Mouse (Mus musculus) gastrocnemius, postnatal 14 days (tissue): ENCODE measurements at regions not wholly inside any gene's neighbourhood (a gene's known extent, or its start where the extent isn't known, plus 50 kb on each side); places are given as distances from the start of the nearest gene placed in this dataset.
A peak's percentile ranks its signal among the peaks of the same experiment; 100 is the strongest.

Experiments
- DNase-seq: peaks from one replicate; pipeline ENCODE4 v3.0.0; 2021; ENCODE audit warnings: mixed read lengths
- intact Hi-C: fragments of 180-260 bp; cut with DNase I; formaldehyde crosslinking; loops from one replicate; pipeline ENCODE4 v1.15.1; 2025; ENCODE audit warnings: low total_unique reads

- intact Hi-C loops, result no loop called here
- DNase-seq, result no peak
Observed at GRCm38 (mm10) chr12:16155791-16156558, 339.3 kb upstream of the Trib2 start.

GRCm38 (mm10) chr12:16154256-16154655 lies 337.5 kb upstream of the Trib2 start:
- DNase-seq, result no peak
- intact Hi-C loops, result no loop called here

GRCm38 (mm10) chr12:16152108-16152507 lies 335.4 kb upstream of the Trib2 start:
- intact Hi-C loops, result no loop called here

GRCm38 (mm10) chr12:16151170-16151702 lies 334.5 kb upstream of the Trib2 start:
- peak; percentile 36 for DNase-seq
- intact Hi-C loops, result no loop called here

More at GRCm38 (mm10) chr12:16152108-16152507, 335.4 kb upstream of the Trib2 start:
- peak; percentile 17 for DNase-seq

GRCm38 (mm10) chr12:16146919-16147318 lies 330.2 kb upstream of the Trib2 start:
- no peak for DNase-seq
- intact Hi-C loops, result no loop called here

GRCm38 (mm10) chr12:16145621-16146020 lies 328.9 kb upstream of the Trib2 start:
- DNase-seq, result peak; percentile 55
- intact Hi-C loops, result no loop called here

GRCm38 (mm10) chr12:16141193-16141592 lies 324.5 kb upstream of the Trib2 start:
- intact Hi-C loops, result no loop called here
- no peak for DNase-seq

GRCm38 (mm10) chr12:16140511-16141110 lies 323.9 kb upstream of the Trib2 start:
- intact Hi-C loops, result no loop called here
- DNase-seq, result no peak

- intact Hi-C loops, result no loop called here
- no peak for DNase-seq
Observed at GRCm38 (mm10) chr12:16139152-16139551, 322.4 kb upstream of the Trib2 start.

- intact Hi-C loops, result no loop called here
- no peak for DNase-seq
Observed at GRCm38 (mm10) chr12:16137801-16138200, 321.1 kb upstream of the Trib2 start.

- no peak for DNase-seq
- intact Hi-C loops, result no loop called here
Observed at GRCm38 (mm10) chr12:16136214-16136671, 319.5 kb upstream of the Trib2 start.

- intact Hi-C loops, result no loop called here
- DNase-seq, result no peak
Observed at GRCm38 (mm10) chr12:16135602-16136213, 319.0 kb upstream of the Trib2 start.

GRCm38 (mm10) chr12:16134446-16134845 lies 317.7 kb upstream of the Trib2 start:
- DNase-seq, result no peak
- intact Hi-C loops, result no loop called here

- intact Hi-C loops, result no loop called here
- no peak for DNase-seq
Observed at GRCm38 (mm10) chr12:16133253-16133652, 316.5 kb upstream of the Trib2 start.

- no peak for DNase-seq
- intact Hi-C loops, result no loop called here
Observed at GRCm38 (mm10) chr12:16131740-16132077, 315.0 kb upstream of the Trib2 start.

GRCm38 (mm10) chr12:16131028-16131739 lies 314.5 kb upstream of the Trib2 start:
- intact Hi-C loops, result no loop called here
- no peak for DNase-seq

- intact Hi-C loops, result no loop called here
Observed at GRCm38 (mm10) chr12:16130605-16131004, 313.9 kb upstream of the Trib2 start.

GRCm38 (mm10) chr12:16129923-16130322 lies 313.2 kb upstream of the Trib2 start:
- no peak for DNase-seq
- intact Hi-C loops, result no loop called here

More at GRCm38 (mm10) chr12:16130605-16131004, 313.9 kb upstream of the Trib2 start:
- DNase-seq, result no peak

- intact Hi-C loops, result no loop called here
- DNase-seq, result no peak
Observed at GRCm38 (mm10) chr12:16129243-16129642, 312.5 kb upstream of the Trib2 start.

GRCm38 (mm10) chr12:16124906-16125305 lies 308.2 kb upstream of the Trib2 start:
- no peak for DNase-seq
- intact Hi-C loops, result no loop called here
